Mouse (Mus musculus): Measurements from ENCODE around the gene Crebrf. TPM values are rescaled to one million over a fixed set of nuclear protein-coding genes. Genes with fewer than 3 reads are reported as not detected.

The Crebrf gene
- polyA plus RNA-seq, 1 experiment from 2014 or later: 10.6 TPM

DNA sequence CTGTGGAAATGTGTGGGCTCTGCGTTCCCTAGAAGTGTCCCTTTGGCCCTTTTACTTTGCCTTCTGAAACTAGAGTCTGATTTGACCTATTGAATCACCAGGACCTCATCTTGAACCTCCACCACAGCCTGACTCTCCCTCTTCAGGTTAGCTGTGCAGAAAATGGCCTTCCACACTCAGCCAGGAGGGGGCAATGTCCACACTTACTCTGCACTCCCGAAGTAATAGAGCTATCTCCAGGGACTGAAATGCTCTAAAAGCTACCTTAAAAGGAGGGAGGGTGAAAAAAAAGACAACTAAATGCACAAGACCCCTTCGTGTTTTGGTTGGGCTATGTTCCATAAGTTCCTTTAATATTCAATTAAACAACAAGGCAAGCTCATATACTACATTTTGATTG, 79.3 kb downstream of the Crebrf start:
- ATAC-seq: no peak

DNA sequence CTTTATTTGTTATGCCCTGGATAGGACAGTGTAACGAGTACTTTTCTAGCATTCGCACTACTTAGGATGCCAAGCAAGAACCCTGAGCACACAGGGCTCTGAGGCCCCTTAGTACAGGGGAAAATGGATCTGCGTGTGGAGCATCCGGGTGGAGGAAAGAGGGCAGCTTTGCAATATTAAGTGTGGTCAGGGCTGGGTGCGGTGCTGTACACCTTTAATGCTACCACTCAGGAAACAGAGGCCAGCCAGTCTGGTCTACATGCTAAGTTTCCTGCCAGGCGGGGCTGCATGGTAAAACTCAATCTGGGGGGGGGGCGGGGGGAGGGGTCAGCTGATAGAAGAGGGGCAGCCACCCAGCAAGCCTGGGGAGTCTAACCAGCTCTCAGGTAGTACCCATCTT, 79.9 kb downstream of the Crebrf start:
- ATAC-seq: no peak

More for the DNA sequence above, 79.3 kb downstream of the Crebrf start:
- Histone ChIP-seq H3K4me2 (ENCODE audit: low read length) (no peak overlapping the region), H3K27me3 (replicated peaks; ENCODE audit: control insufficient read depth, insufficient read depth, low read length) (no peaks in the 10 kb centered on the region), H3K36me3 (ENCODE audit: control insufficient read depth, insufficient read depth, low read length) (peaks cover 22% of the 10 kb centered on the region), H3K9ac (ENCODE audit: low read depth, low read length) (no peak overlapping the region), H3K4me3 (ENCODE audit: low read length) (no peak overlapping the region), H3K9me3 (ENCODE audit: control insufficient read depth, low read length) (no peaks in the 10 kb centered on the region), H3K4me1 (ENCODE audit: control insufficient read depth, insufficient read depth, low read depth, low read length) (no peaks in the 10 kb centered on the region), H3K27ac (ENCODE audit: low read depth, low read length) (no peak overlapping the region)
- WGBS: 22% methylated on average over 3 of the region's 3 CpGs

DNA sequence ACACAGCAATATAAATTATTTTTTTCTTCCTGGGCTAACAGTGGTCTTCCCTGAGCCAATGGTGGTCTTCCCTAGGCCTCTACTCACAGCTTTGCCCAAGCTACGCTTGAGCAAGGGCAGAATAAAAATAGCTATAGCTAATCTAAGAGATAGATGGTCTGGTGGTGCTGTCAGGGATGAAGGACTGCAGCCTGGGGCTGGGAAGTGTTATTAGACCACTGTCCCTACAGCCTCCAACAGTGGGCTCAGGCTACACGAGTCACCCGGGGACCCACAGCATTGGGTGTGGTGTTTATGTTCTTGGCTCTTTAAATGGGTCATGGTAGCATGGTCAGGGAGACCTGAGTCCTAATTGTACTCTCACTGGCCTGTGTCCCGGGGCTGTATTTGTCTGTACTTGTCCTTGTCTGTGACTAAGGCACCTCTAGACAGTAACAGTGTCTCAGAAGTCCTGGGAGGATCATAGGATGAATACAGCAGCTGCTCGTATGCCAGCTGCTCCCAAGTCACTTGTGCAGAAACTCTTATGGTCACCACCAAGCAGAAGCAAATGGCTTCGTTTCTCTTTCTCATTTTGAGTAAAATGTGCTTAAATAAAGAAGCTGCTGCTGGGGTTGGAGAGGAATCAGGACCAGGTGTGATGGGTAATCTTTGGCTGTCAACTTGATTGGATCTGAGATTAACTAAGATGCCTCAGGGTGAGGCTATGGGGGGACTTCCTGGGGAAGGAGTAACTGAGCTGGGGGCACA, 82.1 kb downstream of the Crebrf start:
- no peak overlapping the region for H3K27ac ChIP-seq (ENCODE audit: low read depth, low read length)
- H3K36me3 ChIP-seq (ENCODE audit: control insufficient read depth, insufficient read depth, low read length): peaks cover 1% of the 10 kb centered on the region; the same call in 1 of the 2 replicates
- no peak for ATAC-seq
- H3K4me3 ChIP-seq (ENCODE audit: low read length): no peak overlapping the region
- no peaks in the 10 kb centered on the region for H3K27me3 ChIP-seq (replicated peaks; ENCODE audit: control insufficient read depth, insufficient read depth, low read length)
- no peak overlapping the region for H3K9ac ChIP-seq (ENCODE audit: low read depth, low read length)
- H3K4me1 ChIP-seq (ENCODE audit: control insufficient read depth, insufficient read depth, low read depth, low read length): no peaks in the 10 kb centered on the region
- H3K9me3 ChIP-seq (ENCODE audit: control insufficient read depth, low read length): no peaks in the 10 kb centered on the region
- no peak overlapping the region for H3K4me2 ChIP-seq (ENCODE audit: low read length)
- WGBS: 71% methylated on average over 6 of the region's 6 CpGs

More for the DNA sequence above, 79.9 kb downstream of the Crebrf start:
- no peak overlapping the region for H3K27ac ChIP-seq (ENCODE audit: low read depth, low read length)
- H3K4me3 ChIP-seq (ENCODE audit: low read length): no peak overlapping the region
- no peak overlapping the region for H3K9ac ChIP-seq (ENCODE audit: low read depth, low read length)
- H3K4me2 ChIP-seq (ENCODE audit: low read length): no peak overlapping the region
- H3K36me3 ChIP-seq (ENCODE audit: control insufficient read depth, insufficient read depth, low read length): peaks cover 17% of the 10 kb centered on the region
- no peaks in the 10 kb centered on the region for H3K27me3 ChIP-seq (replicated peaks; ENCODE audit: control insufficient read depth, insufficient read depth, low read length)
- no peaks in the 10 kb centered on the region for H3K4me1 ChIP-seq (ENCODE audit: control insufficient read depth, insufficient read depth, low read depth, low read length)
- H3K9me3 ChIP-seq (ENCODE audit: control insufficient read depth, low read length): no peaks in the 10 kb centered on the region
- 82% methylated on average over 6 of the region's 7 CpGs for WGBS

DNA sequence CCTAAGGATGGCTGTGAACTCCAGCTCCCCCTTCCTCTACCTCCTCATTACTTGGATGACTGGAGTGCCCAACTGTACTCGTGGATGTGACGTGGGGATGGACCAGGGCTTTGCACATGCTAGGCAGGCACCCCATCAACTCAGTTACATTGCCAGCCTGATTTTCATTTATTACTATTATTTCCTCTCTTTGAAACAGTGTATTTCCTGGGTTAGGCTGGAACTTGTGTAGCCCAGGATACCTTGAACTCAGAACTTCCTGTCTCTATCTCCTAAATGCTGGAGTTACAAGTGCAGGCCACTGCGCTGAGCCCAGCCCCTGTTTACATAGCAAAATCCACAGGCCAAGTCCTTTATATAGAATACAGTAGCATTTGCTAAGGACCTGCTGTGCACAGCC, 87.4 kb downstream of the Crebrf start:
- H3K9ac ChIP-seq (ENCODE audit: low read depth, low read length): no peak overlapping the region
- H3K27ac ChIP-seq (ENCODE audit: low read depth, low read length): no peak overlapping the region
- no peak overlapping the region for H3K4me2 ChIP-seq (ENCODE audit: low read length)
- no peaks in the 10 kb centered on the region for H3K4me1 ChIP-seq (ENCODE audit: control insufficient read depth, insufficient read depth, low read depth, low read length)
- 80% methylated on average over 3 of the region's 3 CpGs for WGBS
- no peak for ATAC-seq
- H3K27me3 ChIP-seq (replicated peaks; ENCODE audit: control insufficient read depth, insufficient read depth, low read length): no peaks in the 10 kb centered on the region
- H3K36me3 ChIP-seq (ENCODE audit: control insufficient read depth, insufficient read depth, low read length): no peaks in the 10 kb centered on the region
- H3K9me3 ChIP-seq (ENCODE audit: control insufficient read depth, low read length): no peaks in the 10 kb centered on the region
- H3K4me3 ChIP-seq (ENCODE audit: low read length): no peak overlapping the region

DNA sequence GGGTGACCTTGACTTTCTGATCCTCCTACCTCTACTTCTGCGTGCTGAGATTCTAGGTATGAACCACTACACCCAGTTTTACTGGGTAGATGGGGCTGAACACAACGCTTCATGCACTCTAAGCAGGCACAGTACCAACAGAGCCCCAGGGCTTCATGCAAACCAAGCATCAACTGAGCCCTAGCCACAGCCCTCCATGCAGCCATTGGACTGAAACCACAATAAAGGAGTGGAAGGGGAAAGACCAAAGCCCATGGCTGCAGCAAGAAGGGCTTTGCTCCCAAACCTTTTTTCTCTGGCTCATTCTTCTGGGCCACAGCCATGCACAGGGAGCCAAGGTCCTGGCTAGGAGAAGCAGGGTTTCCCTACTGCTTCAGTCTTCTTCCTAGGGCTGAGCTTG, 97.2 kb downstream of the Crebrf start:
- no peaks in the 10 kb centered on the region for H3K36me3 ChIP-seq (ENCODE audit: control insufficient read depth, insufficient read depth, low read length)
- no peak for ATAC-seq
- H3K4me2 ChIP-seq (ENCODE audit: low read length): no peak overlapping the region
- H3K9me3 ChIP-seq (ENCODE audit: control insufficient read depth, low read length): no peaks in the 10 kb centered on the region
- no peak overlapping the region for H3K9ac ChIP-seq (ENCODE audit: low read depth, low read length)
- no peak overlapping the region for H3K27ac ChIP-seq (ENCODE audit: low read depth, low read length)
- H3K27me3 ChIP-seq (replicated peaks; ENCODE audit: control insufficient read depth, insufficient read depth, low read length): no peaks in the 10 kb centered on the region
- no peaks in the 10 kb centered on the region for H3K4me1 ChIP-seq (ENCODE audit: control insufficient read depth, insufficient read depth, low read depth, low read length)
- 85% methylated on average over 2 of the region's 2 CpGs for WGBS
- H3K4me3 ChIP-seq (ENCODE audit: low read length): no peak overlapping the region

DNA sequence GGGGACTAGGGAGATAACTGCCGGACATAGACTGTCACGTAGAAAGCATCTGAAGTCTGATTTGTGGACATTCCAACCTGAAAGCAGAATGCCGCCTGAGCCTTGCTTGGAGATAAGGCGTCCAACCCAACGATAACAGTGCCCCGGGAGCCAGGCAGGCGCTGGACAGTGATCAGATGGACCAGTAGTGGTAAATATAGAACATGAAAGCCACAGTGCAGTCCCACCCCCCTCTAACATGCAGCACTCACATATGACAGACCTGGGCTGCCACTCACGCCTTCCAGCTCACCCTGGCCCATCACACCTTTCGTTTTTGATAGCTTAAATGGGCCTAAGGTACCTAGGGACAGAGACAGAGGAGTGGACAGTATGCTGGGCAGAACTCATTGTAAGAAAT, 98.0 kb downstream of the Crebrf start:
- no peaks in the 10 kb centered on the region for H3K9me3 ChIP-seq (ENCODE audit: control insufficient read depth, low read length)
- H3K9ac ChIP-seq (ENCODE audit: low read depth, low read length): no peak overlapping the region
- H3K4me2 ChIP-seq (ENCODE audit: low read length): no peak overlapping the region
- H3K36me3 ChIP-seq (ENCODE audit: control insufficient read depth, insufficient read depth, low read length): no peaks in the 10 kb centered on the region
- no peaks in the 10 kb centered on the region for H3K27me3 ChIP-seq (replicated peaks; ENCODE audit: control insufficient read depth, insufficient read depth, low read length)
- no peak overlapping the region for H3K27ac ChIP-seq (ENCODE audit: low read depth, low read length)
- ATAC-seq: no peak
- H3K4me1 ChIP-seq (ENCODE audit: control insufficient read depth, insufficient read depth, low read depth, low read length): no peaks in the 10 kb centered on the region
- H3K4me3 ChIP-seq (ENCODE audit: low read length): no peak overlapping the region
- WGBS: 90% methylated on average over 9 of the region's 9 CpGs

DNA sequence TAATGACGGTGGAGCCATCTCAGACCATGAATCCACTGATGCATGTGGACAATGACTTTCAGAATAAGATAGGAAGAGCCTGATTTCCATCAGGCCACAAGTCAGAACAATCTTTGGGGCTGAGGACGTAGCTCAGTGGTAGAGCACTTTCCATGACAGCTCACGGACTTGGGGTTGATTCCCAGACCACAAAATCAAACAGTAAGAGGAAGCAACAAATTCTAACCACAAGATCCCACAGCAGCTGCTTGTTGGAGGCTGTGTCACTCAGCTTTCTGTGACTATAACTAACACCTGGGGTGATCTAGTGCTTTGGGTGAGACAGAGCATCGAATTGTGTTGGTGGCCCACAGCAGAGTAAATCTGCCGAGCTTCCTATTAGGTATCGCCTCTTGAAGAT, 101.4 kb downstream of the Crebrf start:
- Histone ChIP-seq H3K9me3 (ENCODE audit: control insufficient read depth, low read length) (no peaks in the 10 kb centered on the region), H3K27ac (ENCODE audit: low read depth, low read length) (no peak overlapping the region), H3K4me2 (ENCODE audit: low read length) (no peak overlapping the region), H3K4me1 (ENCODE audit: control insufficient read depth, insufficient read depth, low read depth, low read length) (no peaks in the 10 kb centered on the region), H3K36me3 (ENCODE audit: control insufficient read depth, insufficient read depth, low read length) (no peaks in the 10 kb centered on the region), H3K9ac (ENCODE audit: low read depth, low read length) (no peak overlapping the region), H3K27me3 (replicated peaks; ENCODE audit: control insufficient read depth, insufficient read depth, low read length) (no peaks in the 10 kb centered on the region), H3K4me3 (ENCODE audit: low read length) (no peak overlapping the region)
- no peak for ATAC-seq
- 83% methylated on average over 6 of the region's 6 CpGs for WGBS

DNA sequence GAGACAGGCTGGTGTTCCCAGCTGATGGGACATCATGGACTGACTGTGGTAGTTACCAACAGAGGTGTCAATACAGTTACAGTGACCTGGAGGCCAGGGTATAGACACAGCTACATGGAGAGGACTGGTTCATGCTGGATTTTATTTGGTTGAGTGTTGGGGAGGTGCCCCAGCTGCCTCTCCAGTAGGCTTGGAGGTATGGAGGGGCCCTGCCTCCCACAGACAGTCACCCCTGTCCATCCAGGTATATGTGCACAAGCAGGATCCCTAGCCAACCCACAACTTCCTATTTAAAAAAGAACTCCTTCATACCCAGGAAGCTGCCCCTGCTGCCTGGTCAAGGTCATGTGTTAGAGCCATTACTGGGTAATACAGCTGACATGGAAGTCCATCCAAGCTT, 102.3 kb downstream of the Crebrf start:
- no peak for ATAC-seq
- H3K4me1 ChIP-seq (ENCODE audit: control insufficient read depth, insufficient read depth, low read depth, low read length): no peaks in the 10 kb centered on the region
- H3K4me3 ChIP-seq (ENCODE audit: low read length): no peak overlapping the region
- no peak overlapping the region for H3K27ac ChIP-seq (ENCODE audit: low read depth, low read length)
- H3K27me3 ChIP-seq (replicated peaks; ENCODE audit: control insufficient read depth, insufficient read depth, low read length): no peaks in the 10 kb centered on the region
- no peak overlapping the region for H3K9ac ChIP-seq (ENCODE audit: low read depth, low read length)
- no peak overlapping the region for H3K4me2 ChIP-seq (ENCODE audit: low read length)
- H3K36me3 ChIP-seq (ENCODE audit: control insufficient read depth, insufficient read depth, low read length): no peaks in the 10 kb centered on the region
- H3K9me3 ChIP-seq (ENCODE audit: control insufficient read depth, low read length): no peaks in the 10 kb centered on the region

DNA sequence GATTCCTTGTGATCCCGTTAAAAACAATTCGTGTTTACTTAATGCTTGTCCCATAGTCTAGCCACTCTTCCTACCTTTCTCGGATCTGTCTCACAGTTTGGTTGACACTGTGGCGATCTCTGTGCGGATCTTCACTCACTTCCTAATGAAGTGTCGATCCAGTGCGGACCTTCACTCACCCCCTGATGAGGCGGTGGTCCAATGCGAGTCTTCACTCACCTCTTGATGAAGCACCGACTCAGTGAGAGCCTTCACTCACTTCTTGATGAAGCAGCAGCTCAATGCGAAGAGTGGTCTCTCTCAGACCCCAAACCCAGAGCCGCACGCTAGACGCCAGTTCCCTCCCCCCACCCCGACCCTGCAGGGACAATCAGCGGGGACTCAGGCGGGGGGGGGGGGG, 110.7 kb downstream of the Crebrf start:
- no peak overlapping the region for H3K4me3 ChIP-seq (ENCODE audit: low read length)
- no peak overlapping the region for H3K9ac ChIP-seq (ENCODE audit: low read depth, low read length)
- ATAC-seq: no peak
- H3K27me3 ChIP-seq (replicated peaks; ENCODE audit: control insufficient read depth, insufficient read depth, low read length): no peaks in the 10 kb centered on the region; the same call in 1 of the 2 replicates
- 76% methylated on average over 16 of the region's 17 CpGs for WGBS
- H3K4me1 ChIP-seq (ENCODE audit: control insufficient read depth, insufficient read depth, low read depth, low read length): no peaks in the 10 kb centered on the region
- peaks cover 2% of the 10 kb centered on the region; the same call in 1 of the 2 replicates for H3K9me3 ChIP-seq (ENCODE audit: control insufficient read depth, low read length)
- no peaks in the 10 kb centered on the region for H3K36me3 ChIP-seq (ENCODE audit: control insufficient read depth, insufficient read depth, low read length)
- no peak overlapping the region for H3K4me2 ChIP-seq (ENCODE audit: low read length)
- no peak overlapping the region for H3K27ac ChIP-seq (ENCODE audit: low read depth, low read length)
